17 mouse cellular contexts compared by ENCODE assay signal in the genomic region with DNA sequence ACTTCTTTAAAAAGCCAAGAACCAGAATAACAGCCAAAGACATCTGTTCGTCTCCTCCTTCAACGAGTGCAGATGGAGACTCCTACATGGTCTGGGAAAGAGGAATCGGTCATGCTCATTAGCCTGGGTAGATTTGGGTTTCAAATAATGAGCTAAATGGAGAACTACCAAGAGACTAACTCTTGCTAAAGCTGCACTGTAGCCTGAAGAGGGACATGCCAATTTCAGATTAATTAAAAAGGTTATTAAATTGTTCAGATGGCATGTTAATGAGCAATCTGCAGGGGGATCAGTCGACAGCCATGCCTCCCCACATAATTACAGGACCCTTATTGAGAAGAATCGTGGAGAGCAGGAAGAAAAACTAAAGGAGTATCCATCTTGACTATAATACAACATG.
"Had no signal": no experiment of that assay in that cellular context is flagged by ENCODE, and none has a peak within 500 bp of the region (broad histone marks: within the 10 kb centered on the region; RNA-seq: fewer than 3 reads in every experiment).

No protein-coding gene starts in this region.

- H3K4me1 ChIP-seq: liver, embryonic 13.5 days had no signal

- ATAC-seq: liver, postnatal 0 days; midbrain, embryonic 13.5 days had no signal

- H3K9ac ChIP-seq: limb, embryonic 12.5 days; liver, embryonic 13.5 days; liver, postnatal 0 days; lung, embryonic 15.5 days; midbrain, embryonic 13.5 days; neural tube, embryonic 15.5 days had no signal

- H3K36me3 ChIP-seq: limb, embryonic 12.5 days; liver, embryonic 13.5 days; lung, embryonic 15.5 days; midbrain, embryonic 13.5 days; neural tube, embryonic 15.5 days had no signal

- H3K4me3 ChIP-seq: layer of hippocampus, adult 2 months; limb, embryonic 12.5 days; liver, embryonic 13.5 days; lung, embryonic 15.5 days; midbrain, embryonic 13.5 days; myocyte; neural tube, embryonic 15.5 days had no signal

- H3K27me3 ChIP-seq: limb, embryonic 12.5 days; liver, embryonic 13.5 days; lung, embryonic 15.5 days; midbrain, embryonic 13.5 days; neural tube, embryonic 15.5 days had no signal

- H3K4me2 ChIP-seq: limb, embryonic 12.5 days; liver, embryonic 13.5 days; lung, embryonic 15.5 days; midbrain, embryonic 13.5 days; neural tube, embryonic 15.5 days had no signal

- H3K27ac ChIP-seq: layer of hippocampus, adult 2 months; limb, embryonic 12.5 days; liver, embryonic 13.5 days; lung, embryonic 15.5 days; macrophage; midbrain, embryonic 13.5 days; neural tube, embryonic 15.5 days had no signal

- DNase-seq: kidney, postnatal 10 days; kidney, postnatal 4 days; liver; liver, embryonic 13.5 days; liver, postnatal 0 days; lung, postnatal 14 days; right cerebral cortex, postnatal 4 days; spleen, adult 18-20 months; thymus, adult 18-20 months; thymus, postnatal 25 days had no signal

- H3K9me3 ChIP-seq: limb, embryonic 12.5 days; liver, embryonic 13.5 days; lung, embryonic 15.5 days; midbrain, embryonic 13.5 days; neural tube, embryonic 15.5 days had no signal
